Mouse (Mus musculus) stomach, postnatal 0 days (tissue): ENCODE results near the gene Tepsin. TPM values are rescaled to one million over a fixed set of nuclear protein-coding genes. Genes with fewer than 3 reads are reported as not detected.

Source experiments
- ATAC-seq: fragments of 200-750 bp; cut with Nextera tagmentation; 2 replicates; pipeline ENCODE4 v1.8.0; 2017; ENCODE audit not compliant: low FRiP score, low TSS enrichment
- DNase-seq: peaks from one replicate; pipeline ENCODE4 v3.0.0-alpha.2; 2016; ENCODE audit warnings: low spot score
- H3K27ac ChIP-seq: fragments of 300-500 bp; sonication (generic); replicated peaks from 2 replicates; pipeline ENCODE4 v1.5.1; 2014; ENCODE audit warnings: mild to moderate bottlenecking, control low read depth
- H3K27me3 ChIP-seq: fragments of 300-500 bp; sonication (generic); 2 replicates; pipeline ENCODE4 v1.6.1; 2014; ENCODE audit warnings: low read length; ENCODE audit not compliant: control insufficient read depth, insufficient read depth
- H3K36me3 ChIP-seq: fragments of 300-500 bp; sonication (generic); 2 replicates; pipeline ENCODE4 v1.6.1; 2014; ENCODE audit warnings: low read length, mixed read lengths; ENCODE audit not compliant: control insufficient read depth, insufficient read depth
- H3K4me1 ChIP-seq: fragments of 300-500 bp; sonication (generic); replicated peaks from 2 replicates; pipeline ENCODE4 v1.6.1; 2014; ENCODE audit warnings: antibody characterized with exemption; ENCODE audit not compliant: control insufficient read depth, insufficient read depth
- H3K4me2 ChIP-seq: fragments of 300-500 bp; sonication (generic); replicated peaks from 2 replicates; pipeline ENCODE4 v1.6.1; 2014; ENCODE audit warnings: low read depth, mild to moderate bottlenecking, control low read depth, moderate library complexity
- H3K4me3 ChIP-seq: fragments of 300-500 bp; sonication (generic); 2 replicates; pipeline ENCODE4 v1.5.1; 2014; ENCODE audit warnings: low read depth, low read length, control low read depth
- H3K9ac ChIP-seq: fragments of 300-500 bp; sonication (generic); 2 replicates; pipeline ENCODE4 v1.6.1; 2014; ENCODE audit warnings: mild to moderate bottlenecking, low read length, control low read depth, mixed read lengths
- H3K9me3 ChIP-seq: fragments of 300-500 bp; sonication (generic); 2 replicates; pipeline ENCODE4 v1.6.1; 2016; ENCODE audit warnings: low read length; ENCODE audit not compliant: control insufficient read depth
- CTCF ChIP-seq: IDR thresholded peaks from 2 replicates; pipeline ENCODE4 v1.5.1; 2016; ENCODE audit warnings: antibody characterized with exemption, low read depth, mild to moderate bottlenecking, moderate library complexity
- EP300 ChIP-seq: optimal IDR thresholded peaks from 2 replicates; pipeline ENCODE3; 2016; ENCODE audit warnings: antibody characterized with exemption
- WGBS: fragments of 180-500 bp; shearing (Covaris S2); extraction: QIAGEN DNeasy Blood & Tissue Kit; methylation state at CpG from one replicate; pipeline ENCODE4 v1.1.7; 2014; 5-methylcytosine and 5-hydroxymethylcytosine counted together
- polyA plus RNA-seq: library from polyadenylated mRNA; unstranded; fragments of >200 nt; fragmentation: Nextera tagmentation; extraction: Ambion mirVana; gene quantifications from 2 replicates; pipeline ENCODE4 v1.2.1, GENCODE M21; 2015

Tepsin gene
- polyA plus RNA-seq, 1 experiment from 2014 or later, result 8.3 TPM

DNA sequence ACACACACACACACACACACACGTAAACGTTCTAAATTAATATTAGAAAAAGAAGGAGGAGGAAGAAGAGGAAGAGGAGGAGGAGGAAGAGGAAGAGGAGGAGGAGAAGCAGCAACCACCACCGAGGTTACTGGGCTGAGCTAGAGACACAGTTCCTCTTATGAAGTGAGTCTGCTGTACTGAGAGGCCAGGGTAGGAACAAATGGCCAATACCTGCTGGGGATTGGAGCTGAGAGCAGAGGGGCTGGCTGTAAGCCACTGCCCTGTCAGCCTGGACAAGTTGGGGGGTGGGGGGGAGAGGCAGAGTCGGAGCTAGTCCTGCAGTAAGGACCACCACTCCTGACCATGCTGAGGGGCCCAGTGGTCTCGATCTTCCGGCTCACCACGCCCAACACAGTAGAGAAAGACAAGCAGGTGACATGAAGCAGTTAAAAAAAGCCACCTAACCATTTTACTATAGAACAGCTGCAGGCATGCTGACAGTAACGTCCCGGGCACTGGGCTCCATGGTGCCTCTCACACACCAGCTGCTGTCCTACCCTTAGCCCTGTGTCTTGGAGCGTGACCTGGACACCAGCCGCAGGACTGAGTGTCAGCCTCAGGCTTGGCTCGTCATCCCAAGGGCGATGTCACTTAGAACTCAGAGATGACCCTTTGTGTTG, 34.4 kb downstream of the Tepsin start:
- no peaks in the 10 kb centered on the region for H3K36me3 ChIP-seq

DNA sequence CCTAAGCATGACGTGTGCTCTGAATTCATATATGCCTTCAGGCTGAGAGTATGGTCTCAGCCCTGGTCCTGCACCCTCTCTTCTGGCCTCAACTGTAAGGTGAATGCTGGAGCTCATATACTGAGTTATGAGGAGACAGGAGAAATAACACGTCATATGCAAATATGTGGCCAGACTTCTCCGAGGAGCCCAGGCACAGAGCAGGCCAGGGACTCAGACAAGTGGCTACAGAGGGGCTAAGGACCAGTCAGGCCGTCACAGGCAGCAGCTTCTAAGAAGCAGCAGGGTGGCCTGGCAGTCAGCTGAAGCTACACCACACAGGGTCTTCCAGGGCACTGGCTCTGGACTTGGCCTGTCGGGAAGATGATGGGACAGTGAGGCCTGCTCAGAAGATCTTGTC, 35.2 kb downstream of the Tepsin start:
- WGBS, result 79% methylated on average over 5 of the region's 5 CpGs
- DNase-seq (no peak), ATAC-seq (no peak)
- H3K27me3 ChIP-seq, result no peaks in the 10 kb centered on the region
- no peak overlapping the region for H3K4me3 ChIP-seq
- H3K4me1 ChIP-seq, result no peaks in the 10 kb centered on the region
- H3K36me3 ChIP-seq, result no peaks in the 10 kb centered on the region
- TF ChIP-seq CTCF (no peak), EP300 (no peak)
- H3K9ac ChIP-seq, result no peak overlapping the region
- no peak overlapping the region for H3K27ac ChIP-seq
- no peaks in the 10 kb centered on the region for H3K9me3 ChIP-seq
- no peak overlapping the region for H3K4me2 ChIP-seq

More for the DNA sequence above, 34.4 kb downstream of the Tepsin start:
- TF ChIP-seq EP300 (no peak), CTCF (no peak)
- no peak overlapping the region for H3K27ac ChIP-seq
- no peak overlapping the region for H3K4me3 ChIP-seq
- no peak for DNase-seq
- H3K4me2 ChIP-seq, result no peak overlapping the region
- H3K9ac ChIP-seq, result no peak overlapping the region
- H3K27me3 ChIP-seq, result no peaks in the 10 kb centered on the region
- no peak for ATAC-seq
- H3K4me1 ChIP-seq, result no peaks in the 10 kb centered on the region
- WGBS, result 84% methylated on average over 13 of the region's 13 CpGs
- H3K9me3 ChIP-seq, result no peaks in the 10 kb centered on the region

DNA sequence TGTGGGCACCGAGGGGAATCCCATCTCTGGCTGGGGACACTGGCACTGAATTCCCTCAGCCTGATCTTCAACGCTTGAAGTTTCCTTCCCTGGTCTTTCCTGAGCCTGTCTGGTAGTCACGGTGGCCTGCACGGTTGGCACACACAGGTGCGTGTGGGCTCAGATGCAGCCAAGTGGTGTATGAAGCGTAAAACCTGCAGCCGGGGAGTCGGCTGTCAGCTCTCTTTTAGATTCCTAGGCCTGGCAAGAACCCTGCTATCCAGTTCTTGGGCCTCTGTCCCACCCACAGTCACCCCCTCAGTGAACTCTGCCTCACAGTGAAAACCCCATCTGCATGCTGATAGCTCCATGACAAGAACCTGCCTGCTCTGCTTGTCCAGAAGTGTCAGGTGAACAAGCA, 37.9 kb downstream of the Tepsin start:
- H3K4me1 ChIP-seq, result no peaks in the 10 kb centered on the region
- TF ChIP-seq EP300, result no peak
- no peak for TF ChIP-seq CTCF
- H3K27ac ChIP-seq, result no peak overlapping the region
- H3K9me3 ChIP-seq, result no peaks in the 10 kb centered on the region
- no peak for DNase-seq
- no peak for ATAC-seq
- H3K9ac ChIP-seq, result no peak overlapping the region
- 60% methylated on average over 8 of the region's 8 CpGs for WGBS
- no peaks in the 10 kb centered on the region for H3K27me3 ChIP-seq
- H3K36me3 ChIP-seq, result no peaks in the 10 kb centered on the region
- no peak overlapping the region for H3K4me3 ChIP-seq
- H3K4me2 ChIP-seq, result no peak overlapping the region

DNA sequence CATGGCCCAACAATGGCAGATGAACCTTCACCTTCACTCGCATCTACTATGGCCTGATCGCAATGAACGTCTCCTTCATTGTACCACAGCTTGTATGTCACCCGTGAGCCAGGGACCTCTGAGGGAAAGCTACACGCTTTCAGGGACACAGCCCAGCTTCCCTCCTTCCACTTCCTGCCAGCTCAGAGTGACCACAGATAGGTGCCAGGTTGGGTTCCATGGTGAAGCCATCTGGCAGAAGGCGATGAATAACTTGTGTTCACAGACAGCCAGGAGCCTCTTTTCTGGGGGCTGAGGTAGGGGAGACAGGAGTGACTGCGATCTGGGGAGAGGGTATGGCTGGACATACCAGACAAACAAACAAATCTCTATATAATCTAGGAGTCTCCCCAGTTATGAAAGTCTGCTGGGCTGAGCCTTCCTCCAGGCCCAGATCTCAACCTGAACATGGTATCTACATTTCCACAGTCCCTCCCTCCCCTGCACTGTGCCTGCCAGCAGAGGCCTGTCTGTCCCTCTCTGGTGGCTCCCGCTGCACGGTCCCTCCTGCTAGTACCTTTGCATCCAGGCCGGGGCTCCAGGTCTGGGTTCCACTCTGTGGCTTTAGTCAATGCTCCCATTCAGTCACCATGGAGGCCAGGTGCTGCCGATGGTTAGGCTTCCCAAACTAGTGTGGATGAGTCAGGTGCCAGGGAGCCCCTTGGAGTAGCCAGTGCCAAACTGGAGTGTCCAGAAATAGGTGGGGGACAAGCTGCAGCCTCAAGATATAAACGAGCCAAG, 42.4 kb downstream of the Tepsin start:
- 80% methylated on average over 12 of the region's 12 CpGs for WGBS
- Histone ChIP-seq H3K4me3 (no peak overlapping the region), H3K4me2 (no peak overlapping the region), H3K27me3 (no peaks in the 10 kb centered on the region), H3K9me3 (no peaks in the 10 kb centered on the region), H3K9ac (no peak overlapping the region), H3K36me3 (no peaks in the 10 kb centered on the region), H3K4me1 (peaks cover 3% of the 10 kb centered on the region; the same call in 1 of the 2 replicates), H3K27ac (no peak overlapping the region)
- DNase-seq (no peak), ATAC-seq (no peak)
- no peak for TF ChIP-seq CTCF
- TF ChIP-seq EP300, result no peak

DNA sequence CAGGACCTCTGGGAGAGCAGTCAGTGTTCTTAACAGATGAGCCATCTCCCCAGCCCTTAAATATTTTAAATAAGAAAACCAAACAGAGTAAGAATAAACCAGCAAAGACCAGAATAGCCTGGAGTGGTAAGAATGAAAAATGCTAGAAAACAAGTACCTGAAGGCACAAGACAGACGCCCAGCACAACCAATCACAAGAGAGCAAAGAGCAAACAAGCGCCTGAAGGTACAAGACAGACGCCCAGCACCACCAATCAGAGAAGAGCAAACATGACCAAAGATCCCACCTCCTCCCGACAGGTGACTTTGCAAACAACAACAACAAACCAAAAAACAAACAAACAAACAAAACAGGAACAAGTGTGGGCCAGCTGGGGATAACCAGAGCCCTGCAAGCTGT, 44.7 kb downstream of the Tepsin start:
- Histone ChIP-seq H3K4me3 (no peak overlapping the region), H3K36me3 (no peaks in the 10 kb centered on the region), H3K4me2 (no peak overlapping the region), H3K9me3 (no peaks in the 10 kb centered on the region), H3K27ac (no peak overlapping the region), H3K27me3 (no peaks in the 10 kb centered on the region), H3K4me1 (peaks cover 3% of the 10 kb centered on the region; the same call in 1 of the 2 replicates), H3K9ac (no peak overlapping the region)
- DNase-seq (no peak), ATAC-seq (no peak)
- WGBS, result 77% methylated on average over 4 of the region's 4 CpGs
- TF ChIP-seq CTCF (no peak), EP300 (no peak)

DNA sequence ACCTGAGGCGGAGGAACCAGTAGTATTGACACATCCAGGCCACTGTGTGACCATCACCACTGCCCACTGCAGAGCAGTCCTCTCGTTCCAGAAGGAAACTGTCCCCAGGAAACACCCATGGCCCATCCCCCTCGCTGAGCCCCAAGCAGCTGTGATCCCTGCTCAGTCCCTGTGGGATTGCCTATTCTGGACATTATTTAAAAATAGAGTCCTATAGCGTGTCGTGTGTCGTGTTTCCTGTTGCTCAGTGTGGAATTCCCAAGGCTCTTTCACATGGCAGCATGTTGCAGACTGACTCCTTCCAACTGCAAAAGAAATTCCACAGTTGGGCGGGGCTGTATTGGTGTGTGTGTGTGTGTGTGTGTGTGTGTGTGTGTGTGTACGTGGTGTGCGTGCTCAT, 46.3 kb downstream of the Tepsin start:
- H3K4me3 ChIP-seq, result no peak overlapping the region
- no peak overlapping the region for H3K27ac ChIP-seq
- peaks cover 3% of the 10 kb centered on the region; the same call in 1 of the 2 replicates for H3K4me1 ChIP-seq
- ATAC-seq, result peak; percentile 14; the same call in 1 of the 2 replicates
- WGBS, result 49% methylated on average over 9 of the region's 9 CpGs
- H3K36me3 ChIP-seq, result no peaks in the 10 kb centered on the region
- no peaks in the 10 kb centered on the region for H3K9me3 ChIP-seq
- H3K4me2 ChIP-seq, result no peak overlapping the region
- H3K9ac ChIP-seq, result no peak overlapping the region
- no peaks in the 10 kb centered on the region for H3K27me3 ChIP-seq
- no peak for DNase-seq
- TF ChIP-seq EP300 (no peak), CTCF (no peak)
